Mouse (Mus musculus) E14TG2a.4 (cell line): ENCODE data around the gene Prkn.

Experiments used
- CTCF ChIP-seq: conservative IDR thresholded peaks from 2 replicates; pipeline ENCODE4 v1.5.1; 2014; ENCODE audit warnings: low read length
- NANOG ChIP-seq: IDR thresholded peaks from 2 replicates; pipeline ENCODE4 v1.6.1; 2014; ENCODE audit warnings: borderline replicate concordance, low read length, mixed read lengths

GRCm38 (mm10) chr17:11970160-11970559 lies 1130.0 kb downstream of the Prkn start:
- TF ChIP-seq CTCF, result no peak
- TF ChIP-seq NANOG, result no peak
